Mouse (Mus musculus): ENCODE data around the gene Zc3hav1.
A peak's percentile ranks its signal among the peaks of the same experiment; 100 is the strongest.

DNA sequence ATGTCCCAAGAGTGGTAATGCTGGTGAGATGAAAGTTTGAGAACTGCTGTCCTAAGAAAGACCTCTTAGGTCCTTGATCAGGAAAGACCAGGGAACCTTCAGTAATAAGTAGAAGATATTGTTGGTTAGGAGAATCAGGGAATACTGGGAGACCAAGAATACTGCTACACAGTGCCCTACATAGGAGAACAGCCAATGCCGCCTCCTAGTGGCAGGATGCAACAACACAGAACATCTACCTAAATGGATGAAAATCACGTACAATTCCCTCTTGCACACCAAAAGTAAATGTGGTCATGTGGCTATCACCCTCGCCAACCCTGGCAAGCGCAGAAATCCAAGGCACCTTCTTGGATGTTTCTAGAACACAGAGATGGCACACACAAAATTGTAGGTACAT lies 27.8 kb downstream of the Zc3hav1 start:
- TF ChIP-seq CTCF (IDR thresholded peaks at IDR 0.05; ENCODE audit: extremely low read depth, insufficient read depth, low read length) (peak; percentile 96), POLR2A (IDR thresholded peaks at IDR 0.05; ENCODE audit: extremely low read depth, insufficient read depth, low read length) (no peak)
